Mouse (Mus musculus): ENCODE measurements around the gene Pank4. TPM values are rescaled to one million over a fixed set of nuclear protein-coding genes. Genes with fewer than 3 reads are reported as not detected.

The Pank4 gene
- polyA plus RNA-seq, 1 experiment from 2014 or later = 44.2 TPM

DNA sequence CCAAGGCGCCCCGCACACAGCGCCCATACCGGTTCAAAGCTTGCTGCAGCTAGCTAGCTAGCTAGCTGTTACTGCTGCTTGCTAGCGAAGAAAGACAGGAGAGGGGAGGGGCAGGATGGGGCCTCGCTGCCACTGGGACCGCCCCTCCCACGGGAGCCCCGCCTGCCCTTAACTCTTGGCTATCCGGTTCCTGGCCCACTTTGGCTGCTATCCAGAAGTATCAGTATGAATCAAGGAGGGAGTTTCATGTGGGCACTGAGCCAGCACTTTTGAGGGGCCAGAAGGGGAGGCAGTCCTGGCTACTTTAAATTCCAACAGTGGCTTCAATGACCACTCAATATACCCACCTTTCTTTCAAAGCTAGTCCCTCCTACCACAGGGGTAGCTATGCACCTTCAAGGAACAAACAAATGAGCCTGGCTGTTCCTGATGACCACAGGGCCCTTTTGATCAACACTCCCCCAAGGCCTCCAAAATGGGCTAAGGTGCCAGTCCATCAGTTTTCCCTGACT is 55.5 kb downstream of the Pank4 start:
- no peak for ATAC-seq (replicated peaks; ENCODE audit: extremely low read depth, insufficient read depth, low FRiP score)
- peaks cover 9% of the 10 kb centered on the region for H3K27me3 ChIP-seq (ENCODE audit: control insufficient read depth, insufficient read depth, low read length)
- H3K27ac ChIP-seq (ENCODE audit: low read length) = no peak overlapping the region
- H3K4me2 ChIP-seq (ENCODE audit: low read depth, low read length) = no peak overlapping the region
- no peak overlapping the region for H3K4me3 ChIP-seq (ENCODE audit: low read length)
- H3K9ac ChIP-seq (ENCODE audit: low read length) = no peak overlapping the region
- no peaks in the 10 kb centered on the region for H3K36me3 ChIP-seq (ENCODE audit: control insufficient read depth, insufficient read depth)
- H3K9me3 ChIP-seq (replicated peaks; ENCODE audit: control insufficient read depth, low read length) = no peaks in the 10 kb centered on the region
- H3K4me1 ChIP-seq (ENCODE audit: control insufficient read depth, insufficient read depth, low read length) = peaks cover 5% of the 10 kb centered on the region; the same call in 1 of the 2 replicates
- 2% methylated on average over 10 of the region's 10 CpGs for WGBS

DNA sequence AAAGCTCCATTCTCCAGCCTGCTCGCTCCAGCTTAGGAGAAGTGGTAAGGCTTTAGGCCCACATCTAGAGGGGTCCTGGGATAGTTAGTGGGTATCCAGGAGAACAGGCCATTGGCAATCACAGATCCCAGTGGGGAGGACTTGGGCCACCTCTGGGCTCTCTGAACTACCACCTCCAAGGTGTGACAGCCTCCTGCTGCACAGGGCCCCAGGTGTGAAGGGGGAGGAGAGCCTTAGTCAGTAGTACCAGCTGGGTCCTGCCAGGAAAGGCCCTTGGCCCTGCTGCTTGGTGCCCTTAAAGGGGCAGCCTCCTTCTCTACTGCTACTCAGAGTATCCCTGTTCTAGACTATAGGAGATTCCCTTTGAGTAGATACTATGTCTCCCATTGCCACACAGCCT is 56.2 kb downstream of the Pank4 start:
- Histone ChIP-seq H3K36me3 (ENCODE audit: control insufficient read depth, insufficient read depth) (no peaks in the 10 kb centered on the region), H3K27me3 (ENCODE audit: control insufficient read depth, insufficient read depth, low read length) (peaks cover 9% of the 10 kb centered on the region), H3K4me2 (ENCODE audit: low read depth, low read length) (no peak overlapping the region), H3K27ac (ENCODE audit: low read length) (no peak overlapping the region), H3K9ac (ENCODE audit: low read length) (no peak overlapping the region), H3K9me3 (replicated peaks; ENCODE audit: control insufficient read depth, low read length) (no peaks in the 10 kb centered on the region), H3K4me1 (ENCODE audit: control insufficient read depth, insufficient read depth, low read length) (peaks cover 5% of the 10 kb centered on the region; the same call in 1 of the 2 replicates), H3K4me3 (ENCODE audit: low read length) (no peak overlapping the region)
- ATAC-seq (replicated peaks; ENCODE audit: extremely low read depth, insufficient read depth, low FRiP score) = no peak
- WGBS = 69% methylated on average over 1 of the region's 1 CpGs

DNA sequence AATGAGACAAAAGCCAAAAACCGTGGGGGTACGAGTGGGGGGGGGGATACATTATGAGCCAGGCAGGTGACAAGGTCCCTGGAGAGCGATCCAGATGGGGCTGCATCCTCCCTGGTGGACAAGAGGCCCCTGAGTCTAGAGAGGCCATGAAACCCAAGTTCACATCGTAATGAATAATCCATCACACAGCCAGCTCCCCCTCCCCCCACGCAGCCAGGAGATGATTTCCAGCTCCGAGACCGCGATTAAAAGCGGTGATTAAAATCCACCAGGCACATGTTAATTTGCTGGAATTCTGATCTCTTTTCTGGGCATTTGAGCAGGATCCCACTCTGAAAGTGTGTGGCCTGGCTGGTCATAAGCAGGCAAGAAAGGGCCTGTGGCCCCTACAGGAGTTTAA is 56.9 kb downstream of the Pank4 start:
- H3K4me3 ChIP-seq (ENCODE audit: low read length) = no peak overlapping the region
- ATAC-seq (replicated peaks; ENCODE audit: extremely low read depth, insufficient read depth, low FRiP score) = no peak
- H3K27me3 ChIP-seq (ENCODE audit: control insufficient read depth, insufficient read depth, low read length) = peaks cover 9% of the 10 kb centered on the region
- H3K4me1 ChIP-seq (ENCODE audit: control insufficient read depth, insufficient read depth, low read length) = peaks cover 5% of the 10 kb centered on the region; the same call in 1 of the 2 replicates
- H3K36me3 ChIP-seq (ENCODE audit: control insufficient read depth, insufficient read depth) = no peaks in the 10 kb centered on the region
- H3K9me3 ChIP-seq (replicated peaks; ENCODE audit: control insufficient read depth, low read length) = no peaks in the 10 kb centered on the region
- H3K4me2 ChIP-seq (ENCODE audit: low read depth, low read length) = no peak overlapping the region
- H3K9ac ChIP-seq (ENCODE audit: low read length) = no peak overlapping the region
- no peak overlapping the region for H3K27ac ChIP-seq (ENCODE audit: low read length)
- WGBS = 54% methylated on average over 9 of the region's 9 CpGs

DNA sequence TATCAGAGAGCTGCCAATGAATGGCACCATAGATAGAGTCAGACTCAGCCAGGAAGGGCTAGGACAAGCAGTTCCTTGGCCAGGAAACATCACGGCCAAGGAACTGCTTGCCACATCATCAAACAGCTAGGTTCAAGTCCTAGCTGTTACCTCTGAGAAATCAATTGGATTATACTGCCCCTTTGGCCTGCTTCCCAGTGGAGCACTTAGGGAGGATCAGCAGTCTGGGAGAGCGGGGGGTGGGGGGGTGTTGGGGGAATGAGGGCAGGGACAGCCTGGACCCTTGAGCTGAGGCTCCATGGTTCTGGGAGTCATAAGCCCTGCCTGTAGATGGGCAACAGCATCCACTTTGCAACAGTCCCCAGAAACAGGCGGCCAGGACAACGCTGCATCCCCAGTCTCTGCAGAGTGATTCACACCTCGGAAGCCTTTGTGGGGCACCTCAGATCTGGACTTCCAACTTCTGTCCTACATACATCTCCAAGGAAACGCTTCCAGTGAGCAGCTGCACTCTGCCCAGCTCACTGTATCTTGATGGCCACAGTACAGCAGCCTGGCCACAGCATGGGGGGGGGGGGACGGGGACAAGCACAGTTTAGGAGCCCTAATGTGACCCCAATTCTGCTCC is 58.4 kb downstream of the Pank4 start:
- H3K4me1 ChIP-seq (ENCODE audit: control insufficient read depth, insufficient read depth, low read length) = peaks cover 5% of the 10 kb centered on the region; the same call in 1 of the 2 replicates
- peaks cover 7% of the 10 kb centered on the region for H3K27me3 ChIP-seq (ENCODE audit: control insufficient read depth, insufficient read depth, low read length)
- ATAC-seq (replicated peaks; ENCODE audit: extremely low read depth, insufficient read depth, low FRiP score) = no peak
- H3K4me3 ChIP-seq (ENCODE audit: low read length) = no peak overlapping the region
- H3K9me3 ChIP-seq (replicated peaks; ENCODE audit: control insufficient read depth, low read length) = no peaks in the 10 kb centered on the region; the same call in 1 of the 2 replicates
- no peak overlapping the region for H3K27ac ChIP-seq (ENCODE audit: low read length)
- 51% methylated on average over 7 of the region's 7 CpGs for WGBS
- H3K4me2 ChIP-seq (ENCODE audit: low read depth, low read length) = no peak overlapping the region
- H3K36me3 ChIP-seq (ENCODE audit: control insufficient read depth, insufficient read depth) = no peaks in the 10 kb centered on the region
- no peak overlapping the region for H3K9ac ChIP-seq (ENCODE audit: low read length)

DNA sequence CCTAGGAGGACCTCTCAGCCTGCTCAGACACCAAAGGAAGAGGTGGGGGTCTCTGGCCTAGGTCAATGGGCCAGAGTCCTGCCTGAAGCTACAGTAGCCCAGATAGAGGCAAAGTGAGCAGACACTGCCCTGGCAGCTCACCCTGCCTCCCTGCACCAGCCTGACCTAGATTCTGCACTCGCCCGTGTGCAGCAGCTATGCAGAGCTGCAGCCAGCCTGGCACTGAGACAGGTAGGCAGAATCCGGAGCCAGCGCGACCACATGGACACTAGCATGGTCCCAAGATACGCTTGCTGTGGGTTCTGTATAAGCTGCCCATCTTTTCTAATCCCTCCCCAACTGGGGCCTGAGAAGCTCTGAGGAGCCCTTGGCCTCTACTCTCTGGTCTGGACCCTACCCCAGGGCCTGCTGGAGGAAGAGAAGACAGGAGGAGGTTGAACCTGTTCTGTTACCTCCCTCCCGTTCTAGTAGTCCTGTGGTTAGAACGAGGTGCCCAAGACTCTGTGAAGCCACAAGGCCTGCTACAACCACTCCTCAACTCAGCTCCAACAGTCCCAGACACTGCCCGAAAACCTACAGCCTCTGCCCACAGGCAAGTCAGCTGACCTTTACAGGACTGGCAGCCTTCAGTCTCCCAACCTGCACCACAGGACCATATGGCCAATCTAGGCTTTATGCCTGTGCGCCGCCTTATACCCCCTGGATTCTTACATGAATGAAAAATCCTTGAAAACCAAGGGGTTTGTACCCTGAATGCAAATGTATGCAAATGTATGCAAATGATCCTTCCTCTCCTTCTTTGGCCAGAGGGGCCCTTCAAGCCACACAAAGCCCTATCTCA is 60.5 kb downstream of the Pank4 start:
- H3K27ac ChIP-seq (ENCODE audit: low read length) = no peak overlapping the region
- ATAC-seq (replicated peaks; ENCODE audit: extremely low read depth, insufficient read depth, low FRiP score) = no peak
- no peak overlapping the region for H3K9ac ChIP-seq (ENCODE audit: low read length)
- H3K9me3 ChIP-seq (replicated peaks; ENCODE audit: control insufficient read depth, low read length) = no peaks in the 10 kb centered on the region; the same call in 1 of the 2 replicates
- no peaks in the 10 kb centered on the region for H3K36me3 ChIP-seq (ENCODE audit: control insufficient read depth, insufficient read depth)
- 79% methylated on average over 11 of the region's 11 CpGs for WGBS
- peaks cover under 1% of the 10 kb centered on the region; the same call in 1 of the 2 replicates for H3K4me1 ChIP-seq (ENCODE audit: control insufficient read depth, insufficient read depth, low read length)
- no peak overlapping the region for H3K4me2 ChIP-seq (ENCODE audit: low read depth, low read length)
- H3K4me3 ChIP-seq (ENCODE audit: low read length) = no peak overlapping the region
- no peaks in the 10 kb centered on the region; the same call in 1 of the 2 replicates for H3K27me3 ChIP-seq (ENCODE audit: control insufficient read depth, insufficient read depth, low read length)

Other genes with a start within 250 kb of the Pank4 start
- gene Ttc34, start 126.7 kb upstream of the Pank4 start, polyA plus RNA-seq (2015; fragmentation: Nextera tagmentation; extraction: Ambion mirVana) = 0.12 and 0.31 TPM in 2 replicates
- 0.24 and 0.42 TPM in 2 replicates for gene Mmel1, start 94.5 kb upstream of the Pank4 start, polyA plus RNA-seq (2015; fragmentation: Nextera tagmentation; extraction: Ambion mirVana)
- 58.9 and 62.9 TPM in 2 replicates for gene Fam213b, start 65.0 kb upstream of the Pank4 start, polyA plus RNA-seq (2015; fragmentation: Nextera tagmentation; extraction: Ambion mirVana)
- gene Tnfrsf14, start 35.6 kb upstream of the Pank4 start, polyA plus RNA-seq (2015; fragmentation: Nextera tagmentation; extraction: Ambion mirVana) = 1.3 and 1.8 TPM in 2 replicates
- gene Hes5, start 3.2 kb upstream of the Pank4 start, polyA plus RNA-seq (2015; fragmentation: Nextera tagmentation; extraction: Ambion mirVana) = 0.29 and 0.34 TPM in 2 replicates
- gene Plch2, start 92.7 kb downstream of the Pank4 start, polyA plus RNA-seq (2015; fragmentation: Nextera tagmentation; extraction: Ambion mirVana) = 1.0 and 1.4 TPM in 2 replicates
- gene Pex10, start 102.9 kb downstream of the Pank4 start, polyA plus RNA-seq (2015; fragmentation: Nextera tagmentation; extraction: Ambion mirVana) = 17.3 and 18.0 TPM in 2 replicates
- gene Rer1, start 122.3 kb downstream of the Pank4 start, polyA plus RNA-seq (2015; fragmentation: Nextera tagmentation; extraction: Ambion mirVana) = 116 and 138 TPM in 2 replicates
- 1.8 and 3.0 TPM in 2 replicates for gene Morn1, start 122.5 kb downstream of the Pank4 start, polyA plus RNA-seq (2015; fragmentation: Nextera tagmentation; extraction: Ambion mirVana)